Mouse (Mus musculus): Measurements from ENCODE around the gene 2310039H08Rik. TPM values are rescaled to one million over a fixed set of nuclear protein-coding genes. Genes with fewer than 3 reads are reported as not detected.

2310039H08Rik gene
- polyA plus RNA-seq, 1 experiment from 2014 or later: 81.1 TPM

DNA sequence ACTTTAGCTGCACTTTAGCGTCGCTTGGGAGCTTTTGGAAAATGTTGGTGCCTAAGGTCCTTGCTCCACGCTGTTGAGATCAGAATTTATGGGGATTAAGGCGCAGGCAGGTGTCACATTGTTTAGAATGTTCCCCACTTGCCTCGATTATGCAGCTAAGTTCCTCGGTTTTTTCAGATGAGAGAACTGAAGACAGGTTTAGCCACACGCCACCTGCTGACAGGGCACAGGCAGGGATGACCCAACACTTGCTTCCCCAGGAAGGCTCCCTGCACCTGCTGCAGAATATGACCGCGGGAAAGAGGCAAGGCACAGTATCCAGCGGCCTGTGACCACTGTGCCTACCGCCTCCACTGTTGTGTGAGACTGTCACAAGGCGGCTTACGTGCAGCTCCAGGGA, 43.9 kb downstream of the 2310039H08Rik start:
- Histone ChIP-seq H3K27ac (no peak overlapping the region), H3K4me3 (replicated peaks) (no peak overlapping the region), H3K9me3 (no peaks in the 10 kb centered on the region), H3K4me1 (replicated peaks) (no peaks in the 10 kb centered on the region), H3K4me2 (replicated peaks) (no peak overlapping the region), H3K36me3 (peaks cover 18% of the 10 kb centered on the region), H3K9ac (no peak overlapping the region), H3K27me3 (replicated peaks) (no peaks in the 10 kb centered on the region)
- WGBS: 73% methylated on average over 13 of the region's 13 CpGs
- ATAC-seq: no peak

DNA sequence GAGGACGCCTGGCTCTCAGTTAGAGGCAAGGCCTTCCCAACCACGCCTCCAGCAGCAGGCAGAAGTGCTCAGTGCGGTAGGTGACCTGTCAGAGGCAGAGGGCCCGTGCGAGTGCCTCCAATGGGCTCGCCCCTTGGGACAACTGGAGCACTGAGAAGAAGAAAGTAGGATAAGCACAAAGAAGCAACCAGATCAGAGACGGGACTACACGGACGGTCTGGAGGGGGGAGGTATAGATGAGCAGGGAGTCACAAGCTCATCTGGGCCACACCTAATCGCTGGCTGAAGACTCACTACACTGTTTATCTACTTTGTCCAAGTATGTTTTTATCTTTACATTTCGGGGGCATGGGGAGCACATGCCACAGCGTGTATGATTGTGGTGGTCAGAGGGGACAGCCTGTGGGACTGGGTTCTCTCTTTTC, 45.3 kb downstream of the 2310039H08Rik start:
- H3K4me1 ChIP-seq (replicated peaks): no peaks in the 10 kb centered on the region
- no peak for ATAC-seq
- no peak overlapping the region for H3K27ac ChIP-seq
- H3K9me3 ChIP-seq: no peaks in the 10 kb centered on the region
- no peaks in the 10 kb centered on the region for H3K27me3 ChIP-seq (replicated peaks)
- H3K36me3 ChIP-seq: peaks cover 15% of the 10 kb centered on the region
- no peak overlapping the region for H3K4me3 ChIP-seq (replicated peaks)
- WGBS: 92% methylated on average over 12 of the region's 12 CpGs
- H3K4me2 ChIP-seq (replicated peaks): no peak overlapping the region
- no peak overlapping the region for H3K9ac ChIP-seq

DNA sequence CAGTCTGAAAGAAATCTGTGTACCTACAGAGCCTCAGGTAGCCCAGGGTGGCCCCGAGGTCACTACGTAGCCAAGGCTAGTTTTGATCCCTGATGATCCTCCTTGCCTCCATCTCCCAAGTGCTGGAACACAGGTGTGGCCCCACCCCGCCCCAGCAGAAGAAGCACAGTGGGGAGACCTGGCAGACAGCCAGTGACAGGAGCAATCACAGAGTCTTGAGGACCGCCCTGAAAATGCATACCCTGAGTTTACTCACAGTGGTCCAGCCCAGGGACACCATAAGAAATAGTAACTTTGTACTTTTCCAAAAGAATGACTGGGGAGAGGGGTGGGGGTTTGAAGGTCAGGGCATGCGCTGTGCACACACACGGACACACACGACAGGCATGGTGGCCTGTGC, 48.2 kb downstream of the 2310039H08Rik start:
- WGBS: 91% methylated on average over 7 of the region's 7 CpGs
- no peak overlapping the region for H3K4me3 ChIP-seq (replicated peaks)
- H3K36me3 ChIP-seq: peaks cover 28% of the 10 kb centered on the region
- no peak overlapping the region for H3K4me2 ChIP-seq (replicated peaks)
- H3K27me3 ChIP-seq (replicated peaks): no peaks in the 10 kb centered on the region
- H3K4me1 ChIP-seq (replicated peaks): no peaks in the 10 kb centered on the region
- no peak overlapping the region for H3K9ac ChIP-seq
- no peaks in the 10 kb centered on the region for H3K9me3 ChIP-seq
- no peak for ATAC-seq
- no peak overlapping the region for H3K27ac ChIP-seq

Other genes starting within 250 kb of the 2310039H08Rik start
- gene Cul9, start 226.2 kb upstream of the 2310039H08Rik start, polyA plus RNA-seq (2015; fragmentation: Nextera tagmentation; extraction: Ambion mirVana): 2.8 and 3.4 TPM in 2 replicates
- gene Srf, start 216.5 kb upstream of the 2310039H08Rik start, polyA plus RNA-seq (2015; fragmentation: Nextera tagmentation; extraction: Ambion mirVana): 7.6 and 8.9 TPM in 2 replicates
- gene Ptk7, start 143.1 kb upstream of the 2310039H08Rik start, polyA plus RNA-seq (2015; fragmentation: Nextera tagmentation; extraction: Ambion mirVana): 61.8 and 66.2 TPM in 2 replicates
- gene Klc4, start 126.6 kb upstream of the 2310039H08Rik start, polyA plus RNA-seq (2015; fragmentation: Nextera tagmentation; extraction: Ambion mirVana): 64.6 and 73.2 TPM in 2 replicates
- 148 and 156 TPM in 2 replicates for gene Mrpl2, start 126.4 kb upstream of the 2310039H08Rik start, polyA plus RNA-seq (2015; fragmentation: Nextera tagmentation; extraction: Ambion mirVana)
- gene Cul7, start 122.3 kb upstream of the 2310039H08Rik start, polyA plus RNA-seq (2015; fragmentation: Nextera tagmentation; extraction: Ambion mirVana): 41.1 and 45.7 TPM in 2 replicates
- 56.4 and 58.4 TPM in 2 replicates for gene Rrp36, start 98.3 kb upstream of the 2310039H08Rik start, polyA plus RNA-seq (2015; fragmentation: Nextera tagmentation; extraction: Ambion mirVana)
- gene Mea1, start 93.8 kb upstream of the 2310039H08Rik start, polyA plus RNA-seq (2015; fragmentation: Nextera tagmentation; extraction: Ambion mirVana): 133 and 151 TPM in 2 replicates
- 104 and 107 TPM in 2 replicates for gene Klhdc3, start 91.7 kb upstream of the 2310039H08Rik start, polyA plus RNA-seq (2015; fragmentation: Nextera tagmentation; extraction: Ambion mirVana)
- 71.8 and 79.9 TPM in 2 replicates for gene Ppp2r5d, start 67.5 kb upstream of the 2310039H08Rik start, polyA plus RNA-seq (2015; fragmentation: Nextera tagmentation; extraction: Ambion mirVana)
- 22.6 and 24.8 TPM in 2 replicates for gene Pex6, start 61.2 kb upstream of the 2310039H08Rik start, polyA plus RNA-seq (2015; fragmentation: Nextera tagmentation; extraction: Ambion mirVana)
- gene Gnmt, start 43.5 kb upstream of the 2310039H08Rik start, polyA plus RNA-seq (2015; fragmentation: Nextera tagmentation; extraction: Ambion mirVana): 3.2 and 9.0 TPM in 2 replicates
- 73.9 and 74.9 TPM in 2 replicates for gene Cnpy3, start 20.4 kb upstream of the 2310039H08Rik start, polyA plus RNA-seq (2015; fragmentation: Nextera tagmentation; extraction: Ambion mirVana)
- 0.40 and 0.56 TPM in 2 replicates for gene Ptcra, start 8.9 kb upstream of the 2310039H08Rik start, polyA plus RNA-seq (2015; fragmentation: Nextera tagmentation; extraction: Ambion mirVana)
- gene Rpl7l1, start 10.0 kb downstream of the 2310039H08Rik start, polyA plus RNA-seq (2015; fragmentation: Nextera tagmentation; extraction: Ambion mirVana): 149 and 167 TPM in 2 replicates
- gene Bicral, start 85.8 kb downstream of the 2310039H08Rik start, polyA plus RNA-seq (2015; fragmentation: Nextera tagmentation; extraction: Ambion mirVana): 3.5 and 4.6 TPM in 2 replicates
- gene Tbcc, start 118.0 kb downstream of the 2310039H08Rik start, polyA plus RNA-seq (2015; fragmentation: Nextera tagmentation; extraction: Ambion mirVana): 48.2 and 48.6 TPM in 2 replicates
- not detected in 2 replicates for gene Prph2, start 137.8 kb downstream of the 2310039H08Rik start, polyA plus RNA-seq (2015; fragmentation: Nextera tagmentation; extraction: Ambion mirVana)
- gene Ubr2, start 237.9 kb downstream of the 2310039H08Rik start, polyA plus RNA-seq (2015; fragmentation: Nextera tagmentation; extraction: Ambion mirVana): 14.1 and 15.0 TPM in 2 replicates